Comparison of ENCODE assay signal across 8 mouse cellular contexts in genomic region chr17:15536457-15536904, GRCm38 (mm10). TPM values are rescaled to one million over a fixed set of nuclear protein-coding genes. Genes with fewer than 3 reads are reported as not detected.
DNase-seq lines count a peak whose midpoint lies in the region; ATAC-seq and TF ChIP-seq lines count a peak whose summit lies in the region.

No protein-coding gene starts in this region.

- TF ChIP-seq CTCF in G1E (IDR thresholded peaks at IDR 0.05; ENCODE audit: low read depth, low read length) = no peak

- peak overlapping the region; percentile 58; the same call in 1 of the 2 replicates for H3K4me3 ChIP-seq in G1E (ENCODE audit: low read depth, low read length)
- H3K4me3 ChIP-seq in forebrain, embryonic 14.5 days (ENCODE audit: low read depth, low read length) = peak overlapping the region; percentile 42
- H3K4me3 ChIP-seq in midbrain, embryonic 12.5 days = peak overlapping the region; percentile 53

- peak overlapping the region; percentile 64 for H3K9ac ChIP-seq in forebrain, embryonic 14.5 days (ENCODE audit: low read length)
- H3K9ac ChIP-seq in midbrain, embryonic 12.5 days (replicated peaks) = peak overlapping the region; percentile 62

- DNase-seq in cerebellum, postnatal 14 days = peak; percentile 26 to 28
- no peak for DNase-seq in cerebellum, adult 11 months
- DNase-seq in G1E (ENCODE audit: low spot score) = no peak
- no peak for DNase-seq in forebrain, embryonic 14.5 days (ENCODE audit: low spot score)
- peak; percentile 50 for DNase-seq in kidney, postnatal 10 days
- no peak for DNase-seq in gastrocnemius, postnatal 36 days

- peaks cover 7% of the 10 kb centered on the region; the same call in 1 of the 2 replicates for H3K4me1 ChIP-seq in G1E (ENCODE audit: insufficient read depth, low read depth, low read length)
- 0 out of 2 replicates have a peak, but pooled peaks cover 2% of the 10 kb centered on the region for H3K4me1 ChIP-seq in forebrain, embryonic 14.5 days (ENCODE audit: control insufficient read depth, insufficient read depth, low read length)
- H3K4me1 ChIP-seq in midbrain, embryonic 12.5 days = no peaks in the 10 kb centered on the region

- no peak overlapping the region for H3K27ac ChIP-seq in forebrain, embryonic 14.5 days (ENCODE audit: low read depth, low read length)
- no peak overlapping the region for H3K27ac ChIP-seq in midbrain, embryonic 12.5 days (replicated peaks)

- intact Hi-C loops in gastrocnemius, postnatal 36 days (cut with DNase I) = no loop called here

- H3K36me3 ChIP-seq in G1E (replicated peaks) = no peaks in the 10 kb centered on the region
- H3K36me3 ChIP-seq in forebrain, embryonic 14.5 days (ENCODE audit: control insufficient read depth, insufficient read depth, low read length) = no peaks in the 10 kb centered on the region
- no peaks in the 10 kb centered on the region for H3K36me3 ChIP-seq in midbrain, embryonic 12.5 days

- H3K27me3 ChIP-seq in G1E (ENCODE audit: insufficient read depth, low read length) = peaks cover 30% of the 10 kb centered on the region
- peaks cover 3% of the 10 kb centered on the region; the same call in 1 of the 2 replicates for H3K27me3 ChIP-seq in forebrain, embryonic 14.5 days (replicated peaks; ENCODE audit: control insufficient read depth, insufficient read depth, low read length)
- H3K27me3 ChIP-seq in midbrain, embryonic 12.5 days = peaks cover 13% of the 10 kb centered on the region

- no peaks in the 10 kb centered on the region for H3K9me3 ChIP-seq in G1E (replicated peaks)
- no peaks in the 10 kb centered on the region for H3K9me3 ChIP-seq in forebrain, embryonic 14.5 days (replicated peaks; ENCODE audit: control insufficient read depth, low read length)
- H3K9me3 ChIP-seq in midbrain, embryonic 12.5 days = no peaks in the 10 kb centered on the region

- under 1% methylated on average over 31 of the region's 33 CpGs for WGBS in forebrain, embryonic 14.5 days
- under 1% methylated on average over 33 of the region's 33 CpGs for WGBS in midbrain, embryonic 12.5 days

- peak overlapping the region; percentile 77 for H3K4me2 ChIP-seq in forebrain, embryonic 14.5 days (ENCODE audit: low read length)
- peak overlapping the region; percentile 88 for H3K4me2 ChIP-seq in midbrain, embryonic 12.5 days (replicated peaks)

- no peak for ATAC-seq in G1E (ENCODE audit: extremely low read depth, insufficient number of reproducible peaks, low FRiP score, poor library complexity, severe bottlenecking)
- ATAC-seq in forebrain, embryonic 14.5 days = peak; percentile 37; the same call in 1 of the 2 replicates
- ATAC-seq in midbrain, embryonic 12.5 days (ENCODE audit: low FRiP score, low read depth) = peak; percentile 76
- no peak for ATAC-seq in erythroid progenitor cell, adult 5-6 weeks (replicated peaks; ENCODE audit: low FRiP score, poor library complexity, severe bottlenecking)

RNA-seq across cellular contexts. Expression of gene Pdcd2, which starts 9.4 kb away (rescaled TPM):
- total RNA-seq in G1E (2014; fragmentation: Nextera tagmentation) = 102 and 105 TPM in 2 replicates
- total RNA-seq in G1E (2017) = 156 and 179 TPM in 2 replicates
- 230 and 314 TPM in 2 replicates for polyA plus RNA-seq in G1E (2012)
- 64.4 and 68.5 TPM in 2 replicates for polyA plus RNA-seq in forebrain, embryonic 14.5 days (2014; fragmentation: Nextera tagmentation; extraction: Ambion mirVana)
- 61.5 and 61.7 TPM in 2 replicates for polyA plus RNA-seq in midbrain, embryonic 12.5 days (2016; fragmentation: Nextera tagmentation; extraction: Ambion mirVana)
- total RNA-seq in erythroid progenitor cell, adult 5-6 weeks (2015; ENCODE audit: low replicate concordance) = 8.8 and 9.7 TPM in 2 replicates
- total RNA-seq in erythroid progenitor cell, adult 5-6 weeks (2017; ENCODE audit: low replicate concordance) = 8.4 and 10.5 TPM in 2 replicates
- total RNA-seq in gastrocnemius, postnatal 36 days (2021) = 10 to 100 TPM; 13.9 to 20.1 TPM

RNA-seq across cellular contexts. Expression of gene Prdm9, which starts 27.7 kb away (rescaled TPM):
- total RNA-seq in G1E (2014; fragmentation: Nextera tagmentation) = 9.2 and 16.0 TPM in 2 replicates
- total RNA-seq in G1E (2017) = 3.2 and 5.4 TPM in 2 replicates
- polyA plus RNA-seq in G1E (2012) = 1.1 TPM in 2 replicates
- 0.77 TPM in 2 replicates for polyA plus RNA-seq in forebrain, embryonic 14.5 days (2014; fragmentation: Nextera tagmentation; extraction: Ambion mirVana)
- 3.8 and 4.2 TPM in 2 replicates for polyA plus RNA-seq in midbrain, embryonic 12.5 days (2016; fragmentation: Nextera tagmentation; extraction: Ambion mirVana)
- 5.0 TPM in 1 of 2 replicates, not detected in the other for total RNA-seq in erythroid progenitor cell, adult 5-6 weeks (2015; ENCODE audit: low replicate concordance)
- total RNA-seq in erythroid progenitor cell, adult 5-6 weeks (2017; ENCODE audit: low replicate concordance) = 0.13 and 2.2 TPM in 2 replicates
- 1 to 10 TPM; 3.4 to 4.3 TPM for total RNA-seq in gastrocnemius, postnatal 36 days (2021)

RNA-seq across cellular contexts. Expression of gene Tbp, which starts 36.8 kb away (rescaled TPM):
- 176 and 189 TPM in 2 replicates for total RNA-seq in G1E (2014; fragmentation: Nextera tagmentation)
- total RNA-seq in G1E (2017) = 64.7 and 66.5 TPM in 2 replicates
- polyA plus RNA-seq in G1E (2012) = 9.8 and 11.9 TPM in 2 replicates
- polyA plus RNA-seq in forebrain, embryonic 14.5 days (2014; fragmentation: Nextera tagmentation; extraction: Ambion mirVana) = 77.2 and 82.5 TPM in 2 replicates
- 64.6 and 66.4 TPM in 2 replicates for polyA plus RNA-seq in midbrain, embryonic 12.5 days (2016; fragmentation: Nextera tagmentation; extraction: Ambion mirVana)
- total RNA-seq in erythroid progenitor cell, adult 5-6 weeks (2015; ENCODE audit: low replicate concordance) = 66.7 and 82.2 TPM in 2 replicates
- 44.2 and 47.7 TPM in 2 replicates for total RNA-seq in erythroid progenitor cell, adult 5-6 weeks (2017; ENCODE audit: low replicate concordance)
- total RNA-seq in gastrocnemius, postnatal 36 days (2021) = 1 to 10 TPM; 5.9 to 8.2 TPM

RNA-seq across cellular contexts. Expression of gene Psmb1, which starts 36.9 kb away (rescaled TPM):
- total RNA-seq in G1E (2014; fragmentation: Nextera tagmentation) (69.1 and 72.5 TPM in 2 replicates), G1E (2017) (194 and 265 TPM in 2 replicates)
- 11.7 and 59.3 TPM in 2 replicates for polyA plus RNA-seq in G1E (2012)
- 283 and 324 TPM in 2 replicates for polyA plus RNA-seq in forebrain, embryonic 14.5 days (2014; fragmentation: Nextera tagmentation; extraction: Ambion mirVana)
- 233 and 244 TPM in 2 replicates for polyA plus RNA-seq in midbrain, embryonic 12.5 days (2016; fragmentation: Nextera tagmentation; extraction: Ambion mirVana)
- total RNA-seq in erythroid progenitor cell, adult 5-6 weeks (2015; ENCODE audit: low replicate concordance) = 54.8 and 67.9 TPM in 2 replicates
- total RNA-seq in erythroid progenitor cell, adult 5-6 weeks (2017; ENCODE audit: low replicate concordance) = 65.8 and 82.7 TPM in 2 replicates
- 100 to 1,000 TPM in 1 of 2 experiments, 10 to 100 TPM in 1; 85.0 to 103 TPM for total RNA-seq in gastrocnemius, postnatal 36 days (2021)

Comparison
In these comparisons a context has a peak if more than half of its experiments do, and no peak if none do; other contexts are left out.
1. DNase-seq: peak in cerebellum, postnatal 14 days (2 of 2) and kidney, postnatal 10 days (single experiment); none in cerebellum, adult 11 months (single experiment), G1E (single experiment), forebrain, embryonic 14.5 days (single experiment) and gastrocnemius, postnatal 36 days (0 of 2).
2. ATAC-seq: peak in forebrain, embryonic 14.5 days (single experiment) and midbrain, embryonic 12.5 days (single experiment); none in G1E (single experiment) and erythroid progenitor cell, adult 5-6 weeks (single experiment).
3. RNA of gene Pdcd2, which starts 9.4 kb away (total RNA-seq): 102 to 179 TPM in G1E; 13.9 to 20.1 TPM in gastrocnemius, postnatal 36 days and 8.4 to 10.5 TPM in erythroid progenitor cell, adult 5-6 weeks; every median in the first group is over 4 times any median in the second.
4. RNA of gene Tbp, which starts 36.8 kb away (total RNA-seq): 64.7 to 189 TPM in G1E and 44.2 to 82.2 TPM in erythroid progenitor cell, adult 5-6 weeks; 5.9 to 8.2 TPM in gastrocnemius, postnatal 36 days; every median in the first group is over 4 times any median in the second.
5. Peak in every context shown above with its lines, with median percentiles within 50 percentile points of each other: H3K4me3 ChIP-seq.